Mouse (Mus musculus) urinary bladder, postnatal 4 days (tissue): ENCODE results near the gene Zpld1.

Experiments used
- DNase-seq, 2 experiments: peaks; one replicate each; pipeline ENCODE4 v3.0.0; 2021 to 2022; ENCODE audit warnings: low spot score in 2 of 2

Zpld1 gene

DNA sequence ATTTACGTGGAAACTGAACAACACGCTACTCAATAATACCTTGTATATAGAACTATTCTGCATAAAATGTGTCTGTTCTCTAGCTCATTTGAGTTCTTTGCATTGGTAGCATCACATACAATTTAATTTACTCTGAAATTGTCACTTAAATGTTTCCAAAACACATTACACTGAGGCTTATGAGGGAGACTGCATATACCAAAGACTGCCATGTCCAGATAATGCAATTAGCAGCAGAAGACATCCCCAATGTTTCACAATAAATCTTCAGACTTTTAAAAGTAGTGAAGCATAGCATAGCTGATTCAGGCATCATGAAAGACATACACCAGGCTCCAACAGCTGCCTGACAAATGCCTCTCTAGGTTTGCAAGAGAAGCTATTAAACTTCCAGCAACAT, at the start of gene Zpld1:
Zpld1 (minus strand) TSS at position 101 of the 400 bp plus-strand sequence.
- DNase-seq: no peak

DNA sequence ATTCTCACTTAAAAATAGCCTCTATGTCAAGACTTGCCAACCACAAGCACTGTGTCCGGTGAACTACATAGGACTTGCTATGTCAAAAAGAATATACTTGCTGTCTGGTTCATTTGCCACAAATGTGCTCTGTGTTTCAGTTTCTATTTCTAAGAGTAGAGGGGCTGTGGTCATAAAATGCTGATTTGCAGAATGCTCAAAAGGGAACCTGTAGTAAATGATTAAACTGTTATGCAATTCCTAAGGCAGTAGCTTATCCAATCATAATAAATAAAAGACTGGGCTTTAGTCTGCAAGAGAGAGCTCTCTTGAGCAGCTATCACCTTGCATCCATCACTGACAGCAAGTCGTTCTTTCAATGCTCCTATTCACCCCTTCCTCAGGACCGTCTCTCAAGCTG, 47.9 kb upstream of the Zpld1 start:
- DNase-seq: no peak

DNA sequence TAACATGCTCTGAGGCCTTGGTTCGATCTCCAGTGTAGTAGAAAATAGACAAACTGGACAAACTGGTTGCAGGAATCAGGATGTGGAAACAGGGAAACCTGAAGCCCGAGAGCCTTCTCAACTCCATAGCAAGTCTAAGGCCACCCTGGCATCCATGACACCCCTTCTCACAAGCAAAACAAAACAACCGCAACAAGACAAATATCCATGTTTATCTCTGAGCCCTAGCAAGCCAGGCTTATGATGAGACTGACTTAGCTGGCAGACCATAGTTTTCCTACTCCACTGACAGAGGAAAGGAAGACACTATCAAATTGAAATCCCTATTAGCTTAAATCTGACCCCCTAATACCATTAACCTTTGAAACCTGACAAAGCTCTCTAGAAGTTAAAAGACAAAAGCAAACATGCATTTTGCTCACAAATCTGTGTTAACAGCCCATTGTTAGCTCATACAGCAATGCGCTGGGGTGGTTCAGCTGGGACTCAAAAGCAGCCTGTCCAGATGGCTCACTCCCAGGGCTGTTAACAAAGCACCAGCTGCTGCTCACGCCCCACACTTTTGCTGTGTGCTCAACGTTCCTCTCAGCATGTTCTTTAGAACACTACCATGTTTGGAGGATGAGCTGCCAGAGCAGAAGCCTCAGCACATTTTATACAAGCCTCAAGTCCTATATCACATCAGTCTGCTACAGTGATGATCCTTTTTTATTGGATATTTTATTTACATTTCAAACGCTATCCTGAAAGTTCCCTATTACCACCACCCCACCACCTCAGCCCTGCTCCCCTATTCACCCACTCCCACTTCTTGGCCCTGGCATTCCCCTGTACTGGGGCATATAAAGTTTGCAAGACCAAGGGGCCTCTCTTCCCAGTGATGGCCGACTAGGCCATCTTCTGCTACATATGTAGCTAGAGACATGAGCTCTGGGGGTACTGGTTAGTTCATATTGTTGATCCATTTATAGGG, 24.0 kb upstream of the Zpld1 start:
- DNase-seq: no peak

DNA sequence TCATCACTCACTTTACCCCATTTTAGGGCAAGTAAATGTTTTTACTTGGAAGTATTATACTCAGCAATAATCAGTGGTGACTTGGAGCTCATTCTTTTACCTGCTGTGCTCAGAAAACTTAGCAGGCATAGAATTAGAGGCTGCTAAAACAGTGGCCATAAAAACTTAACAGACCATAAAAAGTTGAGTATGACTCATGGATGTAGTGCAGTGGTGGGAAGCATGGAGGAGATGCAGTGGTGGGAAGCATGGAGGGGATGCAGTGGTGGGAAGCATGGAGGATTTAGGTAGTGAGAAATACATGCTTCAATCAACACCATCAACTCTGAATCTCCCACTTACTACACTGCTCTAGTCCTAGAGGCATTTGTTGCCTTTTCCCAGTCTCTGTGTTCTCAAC, 19.2 kb upstream of the Zpld1 start:
- no peak for DNase-seq

DNA sequence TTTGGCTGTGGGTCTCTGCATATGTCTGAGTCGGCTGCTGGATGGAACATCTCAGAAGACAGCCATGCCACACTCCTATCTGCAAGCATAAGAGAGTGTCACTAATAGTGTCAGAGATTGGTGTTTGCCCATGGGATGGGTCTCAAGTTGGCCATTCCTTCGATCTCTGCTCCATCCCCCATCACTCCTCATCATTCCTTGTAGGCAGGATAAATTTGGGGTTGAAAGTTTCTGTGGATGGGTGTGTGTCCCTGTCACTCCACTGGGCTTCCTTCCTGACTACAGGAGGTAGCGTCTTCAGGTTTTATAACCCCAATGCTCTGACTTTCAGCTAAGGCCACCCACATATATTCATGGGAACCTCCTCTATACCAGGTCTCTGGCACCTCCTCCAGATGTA, 14.3 kb upstream of the Zpld1 start:
- no peak for DNase-seq

DNA sequence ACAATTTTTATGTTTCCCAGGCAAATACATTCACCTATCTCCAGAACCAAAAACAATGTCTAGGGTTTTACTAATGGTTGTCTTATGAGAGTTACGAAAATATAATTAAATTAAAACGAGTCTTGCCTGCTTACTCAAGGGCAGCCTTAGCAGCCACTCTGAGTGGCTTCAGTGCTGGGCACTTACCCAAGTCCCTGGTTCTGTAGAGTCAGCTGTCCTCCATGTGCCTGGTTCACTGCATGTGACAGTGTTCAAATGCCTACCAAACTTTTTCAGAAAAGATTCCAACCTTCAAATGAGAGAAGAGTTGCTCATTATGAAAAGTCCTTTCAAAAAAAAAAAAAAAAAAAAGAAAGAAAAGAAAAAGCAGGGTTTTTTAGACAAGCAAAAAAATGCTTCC, 15.1 kb downstream of the Zpld1 start:
- no peak for DNase-seq

DNA sequence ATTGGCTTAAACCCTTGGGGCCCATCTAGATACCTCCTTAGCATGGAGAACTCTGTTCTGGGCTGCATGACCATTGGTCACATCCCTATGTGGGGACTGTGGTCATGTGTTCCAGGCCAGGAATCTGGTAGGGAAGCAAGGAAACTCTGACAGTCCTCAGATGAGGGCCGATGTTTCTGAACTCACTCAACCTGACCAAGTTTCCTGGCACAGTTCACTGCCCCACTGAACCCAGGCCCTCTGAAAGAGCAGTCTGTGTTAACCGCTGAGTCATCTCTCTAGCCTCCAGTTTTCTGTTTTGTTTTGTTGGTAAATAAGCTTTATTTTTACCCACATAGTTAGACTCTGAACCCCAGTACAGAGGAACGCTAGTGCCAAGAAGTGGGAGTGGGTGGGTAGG, 20.3 kb downstream of the Zpld1 start:
- DNase-seq: no peak

DNA sequence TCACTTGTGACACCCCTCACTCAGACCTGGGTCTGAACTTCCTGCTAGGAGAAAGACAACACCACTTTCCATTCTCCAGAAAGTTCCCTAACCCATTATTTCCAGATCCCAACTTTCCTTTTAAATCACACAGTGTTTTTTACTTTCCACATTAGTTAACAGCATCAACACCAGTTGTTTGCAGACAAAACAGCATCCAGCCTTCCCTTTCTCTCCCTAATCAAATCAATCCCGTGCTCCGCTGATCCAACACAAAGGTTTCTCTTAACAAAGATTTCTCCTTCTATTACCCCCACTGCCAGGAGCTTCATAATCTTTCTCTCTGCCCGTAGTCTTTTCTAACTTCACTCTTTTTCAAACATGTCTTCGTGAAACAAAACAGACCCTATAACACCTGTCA, 32.5 kb downstream of the Zpld1 start:
- DNase-seq: no peak

DNA sequence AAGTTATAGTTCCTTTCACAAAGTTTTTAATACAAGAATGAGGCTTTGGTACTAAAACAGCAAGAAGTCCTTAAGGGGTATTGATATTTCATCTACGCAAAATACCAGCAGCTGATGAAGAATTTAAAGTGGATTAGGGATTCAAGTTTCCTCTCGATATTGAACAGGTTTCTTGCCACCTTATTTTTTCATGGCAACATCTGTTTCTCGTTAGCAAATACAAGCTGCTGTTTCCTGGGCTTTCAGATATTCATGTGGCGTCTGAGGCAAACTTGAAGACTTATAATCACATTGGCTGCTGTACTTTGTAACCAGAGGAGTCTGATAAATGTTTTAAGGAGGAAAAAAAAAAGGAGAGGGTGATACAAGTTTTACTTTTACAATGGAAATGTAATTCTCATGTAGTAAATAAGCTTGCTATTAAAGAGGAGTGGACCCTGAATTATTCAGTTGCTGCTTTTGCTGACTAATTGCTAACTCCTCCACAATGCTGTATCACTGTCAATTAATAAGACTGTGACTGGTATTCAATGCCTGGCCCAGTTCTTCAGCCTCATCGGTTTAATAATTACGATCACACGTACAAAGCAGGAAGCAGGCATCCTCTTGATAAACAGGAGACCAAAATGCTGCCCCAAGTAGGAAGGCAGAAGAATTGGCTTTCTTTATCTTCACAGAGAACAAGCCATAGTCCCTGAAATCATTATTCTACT, 36.8 kb downstream of the Zpld1 start:
- no peak for DNase-seq

DNA sequence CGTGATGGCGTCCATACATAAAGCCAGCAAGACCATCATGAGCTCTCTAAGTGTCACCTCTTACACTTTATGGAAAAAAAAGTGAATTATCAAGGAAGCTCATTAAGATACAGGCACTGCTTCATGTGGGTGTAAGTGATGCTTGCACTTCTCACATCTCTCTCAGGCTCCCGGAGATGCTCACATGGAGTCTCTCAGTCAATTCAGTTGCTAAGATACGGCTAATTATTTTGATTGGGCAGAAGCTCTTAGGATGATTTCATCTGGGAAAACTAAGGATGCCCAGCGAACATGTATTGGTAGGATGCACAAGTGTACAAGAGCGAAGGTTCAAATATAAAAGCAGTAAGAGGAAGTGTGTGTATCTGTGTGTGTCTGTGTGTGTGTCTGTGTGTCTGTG, 38.1 kb downstream of the Zpld1 start:
- DNase-seq: no peak

DNA sequence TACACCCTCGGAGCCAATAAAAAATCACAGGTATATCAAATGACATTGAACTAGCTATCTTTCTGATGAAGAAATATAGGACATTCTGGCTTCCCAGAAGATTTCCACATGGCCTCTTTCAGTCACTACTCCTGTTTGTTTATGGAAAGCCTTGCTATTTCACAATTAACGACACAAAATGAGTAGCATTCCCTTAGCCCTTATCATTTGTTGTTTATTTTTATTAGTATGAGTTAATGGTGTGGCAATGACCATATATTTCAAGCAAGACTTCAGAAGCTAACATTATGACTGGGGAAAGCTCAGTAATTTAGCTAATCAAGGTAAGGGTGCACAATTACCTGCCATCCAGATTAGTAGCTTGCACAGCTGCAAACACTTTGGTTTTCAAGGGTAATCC, 56.8 kb downstream of the Zpld1 start:
- no peak for DNase-seq

DNA sequence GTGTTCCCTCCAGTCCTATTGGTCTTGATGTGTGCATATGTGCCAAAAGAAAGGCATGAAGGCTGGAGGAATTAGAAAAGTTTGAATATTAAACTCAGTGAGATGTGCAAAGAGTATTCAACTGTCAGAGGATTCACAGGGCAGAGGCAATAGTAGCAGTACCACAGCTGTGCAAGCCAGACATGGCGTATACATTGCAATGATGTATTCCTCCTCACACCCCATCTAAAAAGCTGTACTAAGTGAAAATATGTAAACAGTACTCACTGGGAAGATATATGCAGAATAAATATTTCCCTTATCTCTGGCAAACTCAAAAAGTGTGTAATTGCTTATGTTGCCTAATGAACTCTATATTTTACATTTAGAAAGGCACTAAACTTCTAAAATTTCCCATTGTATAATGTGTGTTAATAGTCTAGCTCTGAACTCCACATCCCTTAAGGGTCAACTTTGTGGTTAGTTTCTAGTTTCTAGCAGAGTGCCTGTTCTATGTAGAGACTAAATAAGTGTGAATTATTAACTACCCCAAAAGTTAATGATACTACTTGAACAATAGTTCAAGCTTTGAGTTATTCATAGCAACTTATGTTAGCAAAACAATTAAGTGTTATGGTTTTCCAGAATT, 68.7 kb downstream of the Zpld1 start:
- DNase-seq: no peak

DNA sequence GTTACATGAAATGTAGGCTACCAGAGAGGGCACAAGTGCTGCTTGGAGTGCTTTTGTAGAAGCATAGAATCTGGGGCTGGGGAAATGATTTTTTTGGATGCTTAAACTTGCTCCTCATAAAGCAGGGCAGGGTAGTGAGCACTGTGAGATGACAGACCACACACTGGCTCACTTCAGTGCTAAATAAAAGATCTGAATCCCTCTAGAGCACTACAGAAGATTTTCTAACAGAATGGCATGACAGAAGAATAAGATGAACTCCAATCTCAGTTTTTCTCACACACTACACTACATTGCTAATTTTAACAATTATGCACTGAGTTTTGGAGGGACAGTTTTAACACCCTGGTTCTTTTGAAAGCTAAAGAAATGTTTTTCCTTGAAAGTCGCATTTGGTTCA, 93.8 kb downstream of the Zpld1 start:
- DNase-seq: no peak

DNA sequence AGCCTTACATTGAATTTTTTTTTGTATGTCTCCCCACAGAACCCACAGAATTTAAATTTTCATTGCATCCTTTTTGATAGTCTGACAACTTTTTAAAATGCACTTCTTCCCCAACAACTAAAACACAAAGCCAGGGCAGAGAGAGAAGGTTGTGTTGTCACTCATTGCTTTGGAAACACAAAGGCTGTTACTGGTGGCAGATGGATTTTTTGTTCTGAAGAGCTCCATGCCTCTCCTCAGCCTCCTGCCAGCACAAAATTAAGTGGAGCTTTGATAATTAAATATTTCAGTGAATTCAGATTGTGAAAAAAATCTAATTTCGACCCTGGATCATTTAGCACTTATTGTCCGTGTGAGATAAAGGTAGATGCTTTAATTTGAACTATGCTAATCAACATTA, 107.4 kb downstream of the Zpld1 start:
- DNase-seq: no peak

DNA sequence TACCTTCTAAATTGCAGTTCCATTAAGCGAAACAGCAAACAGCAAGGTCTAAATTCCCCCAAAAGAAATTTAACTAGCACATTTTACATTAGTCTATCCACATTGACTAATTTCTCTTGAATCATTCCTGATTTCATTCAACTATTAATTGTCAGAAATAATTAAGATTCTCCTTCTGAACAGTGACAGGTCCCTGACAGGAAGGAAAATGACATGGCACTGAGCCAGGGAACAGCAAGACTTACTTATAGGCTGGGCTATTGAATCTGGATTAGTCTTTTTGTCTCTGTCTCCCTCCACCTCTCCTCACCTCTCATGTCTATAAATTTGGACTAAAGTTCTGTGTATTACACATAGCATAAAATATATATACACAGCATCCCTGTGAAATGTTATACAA, 112.4 kb downstream of the Zpld1 start:
- no peak for DNase-seq
